Mouse (Mus musculus) c-Kit-positive CD71-negative TER-119-negative erythroid progenitor cells, embryonic 14.5 days (primary cell): ENCODE measurements around the gene Gm21865.
"Not testable (repeated sequence)": the region's sequence is repeated elsewhere in the genome, so short reads cannot be mapped to it uniquely, and the experiment has no call there.

Source experiments
- DNase-seq: peaks from one replicate; pipeline ENCODE4 v3.0.0-alpha.2; 2013; ENCODE audit warnings: low read depth

The Gm21865 gene

DNA sequence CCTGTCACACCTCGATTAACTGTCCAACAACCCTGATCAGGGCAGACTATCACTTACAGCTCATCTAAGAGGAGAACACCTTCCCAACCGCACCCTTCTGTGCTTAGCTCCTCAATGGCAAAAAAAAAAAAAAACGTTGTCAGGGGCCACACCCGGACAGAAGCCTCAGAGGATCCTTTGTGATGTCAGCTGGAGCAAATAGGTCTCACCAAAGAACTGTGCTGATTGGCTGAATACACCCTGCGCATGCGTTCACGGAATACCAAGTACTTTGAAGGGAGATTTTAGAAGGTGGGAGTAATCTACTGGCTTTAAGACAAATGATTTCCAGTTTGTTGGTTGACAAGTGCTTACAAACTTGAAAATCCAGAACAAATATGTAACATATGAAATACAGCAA, at the start of gene Gm21865:
TSS of gene Gm21865 (minus strand) at position 101 of the 400 bp plus-strand sequence.
- DNase-seq, result not testable (repeated sequence)
